Comparison of ENCODE assay signal across 33 mouse cellular contexts in the genomic region with DNA sequence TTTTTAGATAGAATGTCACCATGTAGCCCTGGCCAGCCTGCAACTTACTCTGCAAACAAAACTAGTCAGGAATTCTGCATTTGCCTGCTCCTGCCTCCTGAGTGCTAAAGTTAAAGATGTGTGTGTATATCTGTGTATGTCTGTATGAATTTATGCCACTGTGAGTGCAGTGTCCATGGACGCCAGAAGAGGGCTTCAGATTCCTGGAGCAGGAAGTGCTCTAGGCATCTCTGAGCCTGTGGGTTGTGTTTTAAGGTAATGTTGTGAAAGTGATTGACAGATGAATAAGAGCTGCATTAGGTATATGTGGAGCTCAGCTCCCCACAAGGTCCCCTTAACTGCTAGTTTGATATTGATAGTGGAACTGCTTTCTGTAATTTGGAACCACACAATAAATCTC. TPM values are rescaled to one million over a fixed set of nuclear protein-coding genes. Genes with fewer than 3 reads are reported as not detected.
DNase-seq lines count a peak whose midpoint lies in the region; ATAC-seq and TF ChIP-seq lines count a peak whose summit lies in the region.
"Had no signal": no experiment of that assay in that cellular context is flagged by ENCODE, and none has a peak within 500 bp of the region (broad histone marks: within the 10 kb centered on the region; RNA-seq: fewer than 3 reads in every experiment).

No protein-coding gene starts in this region.

- H3K9ac ChIP-seq in MEL (ENCODE audit: control insufficient read depth, low read depth, low read length, poor library complexity, severe bottlenecking), result no peak overlapping the region
- H3K9ac ChIP-seq: embryonic facial prominence, embryonic 13.5 days; forebrain, embryonic 12.5 days; forebrain, embryonic 15.5 days; heart, embryonic 12.5 days; heart, embryonic 15.5 days; hindbrain, embryonic 13.5 days had no signal

- H3K36me3 ChIP-seq in testis, adult 2 months (ENCODE audit: control insufficient read depth, insufficient read depth, low read length), result no peaks in the 10 kb centered on the region
- peaks cover 0 to 7% of the 10 kb centered on the region in 2 experiments; a peak in 2 of 4 replicates for H3K36me3 ChIP-seq in MEL (ENCODE audit: control insufficient read depth in 1 of 2, insufficient read depth in 2 of 2, low read length in 2 of 2)
- H3K36me3 ChIP-seq: embryonic facial prominence, embryonic 10.5 days; embryonic facial prominence, embryonic 13.5 days; forebrain, embryonic 12.5 days; forebrain, embryonic 15.5 days; heart, embryonic 12.5 days; heart, embryonic 15.5 days; hindbrain, embryonic 10.5 days; hindbrain, embryonic 13.5 days had no signal

- H3K27me3 ChIP-seq in testis, adult 2 months (ENCODE audit: control insufficient read depth, insufficient read depth, low read length), result no peaks in the 10 kb centered on the region
- H3K27me3 ChIP-seq in MEL (ENCODE audit: control insufficient read depth in 1 of 2, insufficient read depth in 2 of 2, low read length in 2 of 2), result no peaks in the 10 kb centered on the region
- H3K27me3 ChIP-seq: CH12.LX; embryonic facial prominence, embryonic 13.5 days; forebrain, embryonic 12.5 days; forebrain, embryonic 15.5 days; heart, embryonic 12.5 days; heart, embryonic 15.5 days; hindbrain, embryonic 13.5 days; Patski had no signal

- no peak for TF ChIP-seq EP300 in MEL (IDR thresholded peaks at IDR 0.05; ENCODE audit: low read depth in 1 of 2, low read length in 2 of 2)

- TF ChIP-seq RAD21 in MEL (IDR thresholded peaks at IDR 0.05; ENCODE audit: low read depth, low read length), result no peak

- H3K4me3 ChIP-seq in testis, adult 2 months (ENCODE audit: control insufficient read depth, low read depth, low read length), result peak overlapping the region; percentile 97; the same call in 1 of the 2 replicates
- no peak overlapping the region for H3K4me3 ChIP-seq in MEL (ENCODE audit: control insufficient read depth in 1 of 2, insufficient read depth in 1 of 2, low read depth in 2 of 2, low read length in 2 of 2)
- H3K4me3 ChIP-seq: embryonic facial prominence, embryonic 10.5 days; embryonic facial prominence, embryonic 13.5 days; erythroblast, embryonic 14.5 days; forebrain, embryonic 12.5 days; forebrain, embryonic 15.5 days; heart, embryonic 12.5 days; heart, embryonic 15.5 days; hindbrain, embryonic 10.5 days; hindbrain, embryonic 13.5 days had no signal

- 0 out of 2 replicates have a peak, but pooled peaks have one; percentile 27 for ATAC-seq in megakaryocyte-erythroid progenitor cell, adult 5-6 weeks (replicated peaks; ENCODE audit: low FRiP score, low TSS enrichment, poor library complexity, severe bottlenecking)
- ATAC-seq: forebrain, embryonic 15.5 days; hindbrain, embryonic 16.5 days; Patski had no signal

- TF ChIP-seq CTCF in testis, adult 2 months (IDR thresholded peaks at IDR 0.05; ENCODE audit: control insufficient read depth, insufficient read depth, insufficient replicate concordance, low read depth, low read length), result no peak
- peak in 2 of 3 experiments; percentile 7 to 12; a peak in 2 of 6 replicates for TF ChIP-seq CTCF in MEL (IDR thresholded peaks at IDR 0.05 in 2 of 3, conservative IDR thresholded peaks at IDR 0.05 in 1 of 3; ENCODE audit: control insufficient read depth in 1 of 3, insufficient read depth in 1 of 3, low read depth in 2 of 3, low read length in 3 of 3, poor library complexity in 1 of 3, severe bottlenecking in 1 of 3)

- no peaks in the 10 kb centered on the region for H3K79me2 ChIP-seq in MEL (ENCODE audit: control insufficient read depth, insufficient read depth, low read length, poor library complexity)

- no peak for DNase-seq in testis, postnatal 10 days (ENCODE audit: low spot score)
- no peak for DNase-seq in MEL (ENCODE audit: low read depth, low spot score)
- DNase-seq in cerebellum, postnatal 10 days, result no peak
- no peak for DNase-seq in adrenal gland, postnatal 10 days
- DNase-seq: adrenal gland, adult 8-10 months; adrenal gland, postnatal 36 days; cerebellum, adult 18-20 months; cerebellum, adult 9-10 months; cerebellum, postnatal 36 days; embryo, embryonic 11 days; gastrocnemius, postnatal 25 days; heart, adult 18-20 months; heart, postnatal 10 days; heart, postnatal 36 days had no signal

- H3K27ac ChIP-seq in testis, adult 2 months (ENCODE audit: control insufficient read depth, insufficient read depth, low read depth, low read length), result no peak overlapping the region
- H3K27ac ChIP-seq in MEL (ENCODE audit: control insufficient read depth, low read depth, low read length), result no peak overlapping the region
- H3K27ac ChIP-seq: embryonic facial prominence, embryonic 10.5 days; embryonic facial prominence, embryonic 13.5 days; forebrain, embryonic 12.5 days; forebrain, embryonic 15.5 days; heart, embryonic 15.5 days; hindbrain, embryonic 10.5 days; hindbrain, embryonic 13.5 days had no signal

- TF ChIP-seq POLR2A in testis, adult 2 months (IDR thresholded peaks at IDR 0.05; ENCODE audit: control insufficient read depth, low read depth, low read length), result no peak
- TF ChIP-seq POLR2A in MEL (IDR thresholded peaks at IDR 0.05; ENCODE audit: control insufficient read depth in 1 of 2, insufficient read depth in 1 of 2, low read depth in 1 of 2, low read length in 2 of 2, poor library complexity in 1 of 2), result no peak

- H3K4me1 ChIP-seq in testis, adult 2 months (ENCODE audit: control insufficient read depth, insufficient read depth, low read length), result no peaks in the 10 kb centered on the region
- H3K4me1 ChIP-seq in MEL (ENCODE audit: control insufficient read depth in 1 of 2, insufficient read depth in 2 of 2, low read length in 2 of 2), result peaks cover 10 to 12% of the 10 kb centered on the region in 2 experiments; a peak in 3 of 4 replicates
- H3K4me1 ChIP-seq: embryonic facial prominence, embryonic 10.5 days; embryonic facial prominence, embryonic 13.5 days; forebrain, embryonic 12.5 days; forebrain, embryonic 15.5 days; heart, embryonic 12.5 days; heart, embryonic 15.5 days; hindbrain, embryonic 10.5 days; hindbrain, embryonic 13.5 days had no signal

- H3K9me3 ChIP-seq in MEL (replicated peaks; ENCODE audit: insufficient read depth, low read length), result no peaks in the 10 kb centered on the region
- H3K9me3 ChIP-seq: embryonic facial prominence, embryonic 13.5 days; forebrain, embryonic 12.5 days; forebrain, embryonic 15.5 days; heart, embryonic 15.5 days; hindbrain, embryonic 13.5 days had no signal

TF ChIP-seq in MEL, 35 proteins besides CTCF, POLR2A, EP300 and RAD21:
- TF ChIP-seq RCOR1 (IDR thresholded peaks at IDR 0.05; ENCODE audit: low read depth, low read length) (no peak), MYB (IDR thresholded peaks at IDR 0.05; ENCODE audit: low read depth, low read length) (no peak), MAX (IDR thresholded peaks at IDR 0.05; ENCODE audit: low read length) (no peak), ELF1 (IDR thresholded peaks at IDR 0.05; ENCODE audit: low read depth, low read length) (no peak), POLR2AphosphoS5 (IDR thresholded peaks at IDR 0.05; ENCODE audit: borderline replicate concordance, low read depth, low read length) (no peak)

RNA-seq across cellular contexts. Expression of a gene that starts 0.7 kb away (rescaled TPM):
- polyA plus RNA-seq in testis, adult 2 months (2012; rRNA removed), result 22.7 and 25.2 TPM in 2 replicates
- total RNA-seq in MEL (2012; rRNA removed), result not detected in 2 replicates
- polyA plus RNA-seq in MEL (2012; ENCODE audit: insufficient read depth in 1 of 2, insufficient read length in 2 of 2, low read depth in 1 of 2, low replicate concordance in 2 of 2, missing spikeins in 1 of 2), result under 1 TPM in 1 of 2 experiments, not detected in 1; 0.18 TPM
- not detected in 2 replicates for total RNA-seq in megakaryocyte-erythroid progenitor cell, adult 5-6 weeks (2014; fragmentation: Nextera tagmentation)
- not detected in 2 replicates for total RNA-seq in megakaryocyte-erythroid progenitor cell, adult 5-6 weeks (2017)
- total RNA-seq in adrenal gland, postnatal 10 days (2021), result under 1 TPM in 1 of 2 experiments, not detected in 1; 0.33 TPM
- total RNA-seq: adrenal gland, adult 8-10 months; adrenal gland, postnatal 36 days; CH12.LX; gastrocnemius, adult 8-10 months; gastrocnemius, postnatal 25 days; heart, adult 18-20 months; heart, postnatal 10 days; heart, postnatal 36 days had no signal
- polyA plus RNA-seq: activated CD4-positive, CD25-positive, alpha-beta regulatory T cell, adult 4 months; C2C12; embryonic facial prominence, embryonic 10.5 days; embryonic facial prominence, embryonic 13.5 days; erythroblast, embryonic 14.5 days; forebrain, embryonic 12.5 days; forebrain, embryonic 15.5 days; gonadal fat pad, adult 2 months; heart, embryonic 12.5 days; heart, embryonic 15.5 days; hindbrain, embryonic 10.5 days; hindbrain, embryonic 13.5 days; hindbrain, embryonic 16.5 days; intestine, embryonic 16.5 days; Patski had no signal
